Mouse (Mus musculus) bone marrow macrophage, adult 2 months (primary cell): ENCODE results near the gene Myh10.

Experiments
- CTCF ChIP-seq: IDR thresholded peaks from 2 replicates; pipeline ENCODE4 v1.5.1; 2012; ENCODE audit warnings: low read depth, mild to moderate bottlenecking, low read length, moderate library complexity
- POLR2A ChIP-seq: IDR thresholded peaks from 2 replicates; pipeline ENCODE4 v1.6.1; 2012; ENCODE audit warnings: mild to moderate bottlenecking, low read depth, low read length, borderline replicate concordance

DNA sequence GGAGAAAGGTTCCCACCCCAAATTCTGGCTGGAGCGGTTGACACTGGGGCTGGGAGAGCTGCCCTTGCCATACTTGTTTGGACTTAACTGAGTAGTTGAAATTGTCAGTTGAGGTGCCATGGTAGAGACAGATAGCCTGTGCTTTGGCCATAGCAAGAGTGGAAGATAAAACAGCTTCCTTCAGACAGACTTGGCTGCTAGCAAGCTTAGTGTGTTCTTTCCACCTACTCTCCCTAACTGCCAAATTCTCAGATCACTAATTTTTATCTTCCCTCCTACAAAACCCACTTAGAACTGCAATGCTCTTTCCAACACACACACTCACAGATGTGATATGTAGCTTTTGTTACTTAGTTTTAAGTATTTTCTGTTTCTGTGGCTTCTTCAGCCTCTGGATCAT lies 12.0 kb downstream of the Myh10 start:
- TF ChIP-seq CTCF: no peak
- TF ChIP-seq POLR2A: no peak
